Mouse (Mus musculus) liver, embryonic 16.5 days (tissue): ENCODE results near the gene Dcpp2. TPM values are rescaled to one million over a fixed set of nuclear protein-coding genes. Genes with fewer than 3 reads are reported as not detected.
A peak's percentile ranks its signal among the peaks of the same experiment; 100 is the strongest.
"Not testable (repeated sequence)": the region's sequence is repeated elsewhere in the genome, so short reads cannot be mapped to it uniquely, and the experiment has no call there.

Experiments
- ATAC-seq: fragments of 200-750 bp; cut with Nextera tagmentation; 2 replicates; pipeline ENCODE4 v1.8.0; 2017; ENCODE audit warnings: low read depth, mild to moderate bottlenecking, moderate number of reproducible peaks, moderate library complexity
- H3K27ac ChIP-seq: fragments of 300-500 bp; sonication (generic); 2 replicates; pipeline ENCODE4 v1.5.1; 2014; ENCODE audit warnings: mild to moderate bottlenecking, low read length
- H3K27me3 ChIP-seq: fragments of 300-500 bp; sonication (generic); 2 replicates; pipeline ENCODE4 v1.6.1; 2014; ENCODE audit warnings: low read depth, low read length, mixed read lengths; ENCODE audit not compliant: control insufficient read depth, insufficient read depth
- H3K36me3 ChIP-seq: fragments of 300-500 bp; sonication (generic); 2 replicates; pipeline ENCODE4 v1.6.1; 2014; ENCODE audit warnings: mild to moderate bottlenecking; ENCODE audit not compliant: control insufficient read depth, insufficient read depth
- H3K4me1 ChIP-seq: fragments of 300-500 bp; sonication (generic); 2 replicates; pipeline ENCODE4 v1.6.1; 2014; ENCODE audit warnings: low read depth, low read length, mixed read lengths; ENCODE audit not compliant: control insufficient read depth
- H3K4me2 ChIP-seq: fragments of 300-500 bp; sonication (generic); 2 replicates; pipeline ENCODE4 v1.6.1; 2014; ENCODE audit warnings: low read depth, low read length, mixed read lengths
- H3K4me3 ChIP-seq: fragments of 300-500 bp; sonication (generic); 2 replicates; pipeline ENCODE4 v1.5.1; 2014; ENCODE audit warnings: low read depth, mild to moderate bottlenecking, low read length
- H3K9ac ChIP-seq: fragments of 300-500 bp; sonication (generic); 2 replicates; pipeline ENCODE4 v1.6.1; 2014; ENCODE audit warnings: low read depth, low read length
- H3K9me3 ChIP-seq: fragments of 300-500 bp; sonication (generic); replicated peaks from 2 replicates; pipeline ENCODE4 v1.6.1; 2016; ENCODE audit warnings: low read length; ENCODE audit not compliant: control insufficient read depth
- WGBS: fragments of 180-500 bp; shearing (Covaris S2); extraction: QIAGEN DNeasy Blood & Tissue Kit; methylation state at CpG from one replicate; pipeline ENCODE4 v1.1.7; 2014; ENCODE audit not compliant: insufficient replicate concordance; 5-methylcytosine and 5-hydroxymethylcytosine counted together
- polyA plus RNA-seq: library from polyadenylated mRNA; unstranded; fragments of >200 nt; fragmentation: Nextera tagmentation; extraction: Ambion mirVana; gene quantifications from 2 replicates; pipeline ENCODE4 v1.2.1, GENCODE M21; 2015

The Dcpp2 gene
- not detected in 2 replicates for polyA plus RNA-seq

- H3K4me1 ChIP-seq, H3K36me3 ChIP-seq, H3K4me3 ChIP-seq, H3K9me3 ChIP-seq, H3K27me3 ChIP-seq, H3K27ac ChIP-seq, H3K4me2 ChIP-seq, ATAC-seq, H3K9ac ChIP-seq: not testable (repeated sequence)
- WGBS = 46% methylated on average over 4 of the region's 4 CpGs
Observed at GRCm38 (mm10) chr17:23880576-23880975, at the start of gene Dcpp2, which contains the start of gene Dcpp1. TSS of gene Dcpp2 (plus strand) at chr17:23880880. TSS of gene Dcpp1 (plus strand) at chr17:23880876.

- 74% methylated on average over 1 of the region's 1 CpGs for WGBS
- ATAC-seq = no peak
- Histone ChIP-seq H3K9me3 (peaks cover 3% of the 10 kb centered on the region; the same call in 1 of the 2 replicates), H3K4me3 (no peak overlapping the region), H3K9ac (no peak overlapping the region), H3K36me3 (peaks cover 6% of the 10 kb centered on the region), H3K4me1 (peaks cover 17% of the 10 kb centered on the region), H3K4me2 (no peak overlapping the region), H3K27me3 (peaks cover 18% of the 10 kb centered on the region; the same call in 1 of the 2 replicates), H3K27ac (no peak overlapping the region)
Observed at GRCm38 (mm10) chr17:23831201-23831600, 49.5 kb upstream of the Dcpp2 start.

GRCm38 (mm10) chr17:23836006-23836575 is 44.6 kb upstream of the Dcpp2 start, which contains the start of gene Prss33:
TSS of gene Prss33 (minus strand) at chr17:23836056.
- no peak within 1 kb of the TSS for H3K9ac ChIP-seq
- no peaks in the 10 kb centered on the region for H3K4me1 ChIP-seq
- no peak within 1 kb of the TSS for H3K4me2 ChIP-seq
- peaks cover 13% of the 10 kb centered on the region; the same call in 1 of the 2 replicates for H3K27me3 ChIP-seq
- no peak within 1 kb of the TSS for H3K4me3 ChIP-seq
- WGBS = 57% methylated on average over 8 of the region's 8 CpGs
- no peaks in the 10 kb centered on the region for H3K36me3 ChIP-seq
- no peak within 1 kb of the TSS for H3K27ac ChIP-seq
- ATAC-seq = no peak
- no peaks in the 10 kb centered on the region for H3K9me3 ChIP-seq

- Histone ChIP-seq H3K36me3 (no peaks in the 10 kb centered on the region), H3K4me1 (no peaks in the 10 kb centered on the region; the same call in 1 of the 2 replicates), H3K4me2 (no peak overlapping the region), H3K27me3 (no peaks in the 10 kb centered on the region), H3K9me3 (no peaks in the 10 kb centered on the region), H3K4me3 (no peak overlapping the region), H3K27ac (no peak overlapping the region), H3K9ac (no peak overlapping the region)
- 23% methylated on average over 4 of the region's 4 CpGs for WGBS
- ATAC-seq = no peak
Observed at GRCm38 (mm10) chr17:23841145-23841544, 39.5 kb upstream of the Dcpp2 start.

GRCm38 (mm10) chr17:23843141-23843811 is 37.4 kb upstream of the Dcpp2 start:
- Histone ChIP-seq H3K4me2 (peak overlapping the region; percentile 41; the same call in 1 of the 2 replicates), H3K27ac (no peak overlapping the region), H3K27me3 (no peaks in the 10 kb centered on the region), H3K4me3 (no peak overlapping the region), H3K36me3 (no peaks in the 10 kb centered on the region), H3K9me3 (no peaks in the 10 kb centered on the region), H3K4me1 (no peaks in the 10 kb centered on the region; the same call in 1 of the 2 replicates), H3K9ac (no peak overlapping the region)
- 50% methylated on average over 23 of the region's 23 CpGs for WGBS
- no peak for ATAC-seq

GRCm38 (mm10) chr17:23843812-23844273 is 36.8 kb upstream of the Dcpp2 start, which contains the start of the genes Prss32 and Prss41:
TSS of gene Prss32 (plus strand) at chr17:23843855.
TSS of gene Prss41 (minus strand) at chr17:23844172.
- no peak within 1 kb of the TSS for H3K27ac ChIP-seq
- H3K4me3 ChIP-seq = peak within 1 kb of the TSS; percentile 17
- no peaks in the 10 kb centered on the region for H3K27me3 ChIP-seq
- H3K36me3 ChIP-seq = no peaks in the 10 kb centered on the region
- H3K9ac ChIP-seq = no peak within 1 kb of the TSS
- ATAC-seq = 0 out of 2 replicates have a peak, but pooled peaks have one; percentile 13
- H3K4me2 ChIP-seq = peak within 1 kb of the TSS; percentile 41
- 16% methylated on average over 19 of the region's 19 CpGs for WGBS
- H3K4me1 ChIP-seq = no peaks in the 10 kb centered on the region; the same call in 1 of the 2 replicates
- H3K9me3 ChIP-seq = no peaks in the 10 kb centered on the region

- 41% methylated on average over 2 of the region's 2 CpGs for WGBS
- H3K9ac ChIP-seq = no peak overlapping the region
- no peak for ATAC-seq
- no peaks in the 10 kb centered on the region for H3K27me3 ChIP-seq
- no peak overlapping the region for H3K4me2 ChIP-seq
- H3K27ac ChIP-seq = no peak overlapping the region
- H3K4me1 ChIP-seq = no peaks in the 10 kb centered on the region
- no peak overlapping the region for H3K4me3 ChIP-seq
- H3K9me3 ChIP-seq = no peaks in the 10 kb centered on the region
- no peaks in the 10 kb centered on the region for H3K36me3 ChIP-seq
Observed at GRCm38 (mm10) chr17:23850028-23850427, 30.7 kb upstream of the Dcpp2 start.

- whole genome bisulfite sequencing = 45% methylated on average over 18 of the region's 19 CpGs
- no peak overlapping the region for H3K4me2 ChIP-seq
- H3K27me3 ChIP-seq = no peaks in the 10 kb centered on the region
- H3K9ac ChIP-seq = no peak overlapping the region
- H3K36me3 ChIP-seq = no peaks in the 10 kb centered on the region
- no peaks in the 10 kb centered on the region for H3K9me3 ChIP-seq
- H3K27ac ChIP-seq = no peak overlapping the region
- no peak for ATAC-seq
- H3K4me1 ChIP-seq = no peaks in the 10 kb centered on the region
- no peak overlapping the region for H3K4me3 ChIP-seq
Observed at GRCm38 (mm10) chr17:23850853-23851749, 29.6 kb upstream of the Dcpp2 start.
